Mouse (Mus musculus): ENCODE results near the gene Cyp19a1. TPM values are rescaled to one million over a fixed set of nuclear protein-coding genes. Genes with fewer than 3 reads are reported as not detected.

Gene Cyp19a1
- polyA plus RNA-seq, 1 experiment: 0.05 TPM

- H3K27me3 ChIP-seq (ENCODE audit: control insufficient read depth, insufficient read depth, low read length): no peaks in the 10 kb centered on the region; the same call in 1 of the 2 replicates
- DNase-seq: no peak
- no peaks in the 10 kb centered on the region for H3K36me3 ChIP-seq (ENCODE audit: control insufficient read depth, insufficient read depth, low read length)
- H3K4me1 ChIP-seq (replicated peaks; ENCODE audit: control insufficient read depth, insufficient read depth, low read length): no peaks in the 10 kb centered on the region
- no peak overlapping the region for H3K27ac ChIP-seq (ENCODE audit: control insufficient read depth, insufficient read depth, low read length)
- H3K4me3 ChIP-seq (ENCODE audit: control insufficient read depth, insufficient read depth, low read length): no peak overlapping the region
- WGBS: 70% methylated on average over 5 of the region's 5 CpGs
- TF ChIP-seq CTCF (IDR thresholded peaks at IDR 0.05; ENCODE audit: borderline replicate concordance, control insufficient read depth, extremely low read depth, insufficient read depth, low read length, poor library complexity): no peak
These were observed 19.9 kb upstream of the Cyp19a1 start for GRCm38 (mm10) chr9:54287804-54288203.

GRCm38 (mm10) chr9:54286331-54286987 lies 18.5 kb upstream of the Cyp19a1 start, which contains the start of gene Gldn:
Gene Gldn (plus strand): TSS chr9:54286486.
- Histone ChIP-seq H3K4me3 (ENCODE audit: control insufficient read depth, insufficient read depth, low read length) (no peak within 1 kb of the TSS), H3K27me3 (ENCODE audit: control insufficient read depth, insufficient read depth, low read length) (no peaks in the 10 kb centered on the region; the same call in 1 of the 2 replicates), H3K27ac (ENCODE audit: control insufficient read depth, insufficient read depth, low read length) (no peak within 1 kb of the TSS), H3K4me1 (replicated peaks; ENCODE audit: control insufficient read depth, insufficient read depth, low read length) (no peaks in the 10 kb centered on the region), H3K36me3 (ENCODE audit: control insufficient read depth, insufficient read depth, low read length) (no peaks in the 10 kb centered on the region)
- WGBS: 8% methylated on average over 61 of the region's 61 CpGs
- no peak for TF ChIP-seq CTCF (IDR thresholded peaks at IDR 0.05; ENCODE audit: borderline replicate concordance, control insufficient read depth, extremely low read depth, insufficient read depth, low read length, poor library complexity)
- TF ChIP-seq POLR2A (IDR thresholded peaks at IDR 0.05; ENCODE audit: control insufficient read depth, extremely low read depth, insufficient read depth, low read length, poor library complexity): no peak
- no peak for DNase-seq

- Histone ChIP-seq H3K4me1 (replicated peaks; ENCODE audit: control insufficient read depth, insufficient read depth, low read length) (no peaks in the 10 kb centered on the region), H3K27ac (ENCODE audit: control insufficient read depth, insufficient read depth, low read length) (no peak overlapping the region), H3K4me3 (ENCODE audit: control insufficient read depth, insufficient read depth, low read length) (no peak overlapping the region), H3K27me3 (ENCODE audit: control insufficient read depth, insufficient read depth, low read length) (no peaks in the 10 kb centered on the region), H3K36me3 (ENCODE audit: control insufficient read depth, insufficient read depth, low read length) (no peaks in the 10 kb centered on the region)
- no peak for TF ChIP-seq CTCF (IDR thresholded peaks at IDR 0.05; ENCODE audit: borderline replicate concordance, control insufficient read depth, extremely low read depth, insufficient read depth, low read length, poor library complexity)
- TF ChIP-seq POLR2A (IDR thresholded peaks at IDR 0.05; ENCODE audit: control insufficient read depth, extremely low read depth, insufficient read depth, low read length, poor library complexity): no peak
- WGBS: 86% methylated on average over 12 of the region's 12 CpGs
- DNase-seq: no peak
These were observed 11.2 kb upstream of the Cyp19a1 start for GRCm38 (mm10) chr9:54279046-54279589.

- Histone ChIP-seq H3K27me3 (ENCODE audit: control insufficient read depth, insufficient read depth, low read length) (no peaks in the 10 kb centered on the region), H3K36me3 (ENCODE audit: control insufficient read depth, insufficient read depth, low read length) (no peaks in the 10 kb centered on the region), H3K4me3 (ENCODE audit: control insufficient read depth, insufficient read depth, low read length) (no peak overlapping the region), H3K4me1 (replicated peaks; ENCODE audit: control insufficient read depth, insufficient read depth, low read length) (no peaks in the 10 kb centered on the region), H3K27ac (ENCODE audit: control insufficient read depth, insufficient read depth, low read length) (no peak overlapping the region)
- no peak for DNase-seq
- 94% methylated on average over 4 of the region's 4 CpGs for WGBS
- TF ChIP-seq CTCF (IDR thresholded peaks at IDR 0.05; ENCODE audit: borderline replicate concordance, control insufficient read depth, extremely low read depth, insufficient read depth, low read length, poor library complexity): no peak
- TF ChIP-seq POLR2A (IDR thresholded peaks at IDR 0.05; ENCODE audit: control insufficient read depth, extremely low read depth, insufficient read depth, low read length, poor library complexity): no peak
These were observed 7.4 kb upstream of the Cyp19a1 start for GRCm38 (mm10) chr9:54275283-54275682.

- 44% methylated on average over 5 of the region's 5 CpGs for WGBS
- Histone ChIP-seq H3K4me3 (ENCODE audit: control insufficient read depth, insufficient read depth, low read length) (no peak overlapping the region), H3K27ac (ENCODE audit: control insufficient read depth, insufficient read depth, low read length) (no peak overlapping the region), H3K27me3 (ENCODE audit: control insufficient read depth, insufficient read depth, low read length) (no peaks in the 10 kb centered on the region), H3K36me3 (ENCODE audit: control insufficient read depth, insufficient read depth, low read length) (no peaks in the 10 kb centered on the region), H3K4me1 (replicated peaks; ENCODE audit: control insufficient read depth, insufficient read depth, low read length) (no peaks in the 10 kb centered on the region)
- DNase-seq: no peak
- TF ChIP-seq CTCF (IDR thresholded peaks at IDR 0.05; ENCODE audit: borderline replicate concordance, control insufficient read depth, extremely low read depth, insufficient read depth, low read length, poor library complexity): no peak
- TF ChIP-seq POLR2A (IDR thresholded peaks at IDR 0.05; ENCODE audit: control insufficient read depth, extremely low read depth, insufficient read depth, low read length, poor library complexity): no peak
These were observed 3.0 kb upstream of the Cyp19a1 start for GRCm38 (mm10) chr9:54270889-54271288.

- TF ChIP-seq CTCF (IDR thresholded peaks at IDR 0.05; ENCODE audit: borderline replicate concordance, control insufficient read depth, extremely low read depth, insufficient read depth, low read length, poor library complexity) (no peak), POLR2A (IDR thresholded peaks at IDR 0.05; ENCODE audit: control insufficient read depth, extremely low read depth, insufficient read depth, low read length, poor library complexity) (no peak)
- no peak for DNase-seq
- 85% methylated on average over 6 of the region's 6 CpGs for WGBS
- no peaks in the 10 kb centered on the region for H3K36me3 ChIP-seq (ENCODE audit: control insufficient read depth, insufficient read depth, low read length)
- H3K4me1 ChIP-seq (replicated peaks; ENCODE audit: control insufficient read depth, insufficient read depth, low read length): no peaks in the 10 kb centered on the region
- H3K4me3 ChIP-seq (ENCODE audit: control insufficient read depth, insufficient read depth, low read length): no peak overlapping the region
- H3K27ac ChIP-seq (ENCODE audit: control insufficient read depth, insufficient read depth, low read length): no peak overlapping the region
- H3K27me3 ChIP-seq (ENCODE audit: control insufficient read depth, insufficient read depth, low read length): no peaks in the 10 kb centered on the region
These were observed 2.1 kb upstream of the Cyp19a1 start for GRCm38 (mm10) chr9:54269987-54270386.

All from thymus, adult 2 months (tissue).